In the genomic region with DNA sequence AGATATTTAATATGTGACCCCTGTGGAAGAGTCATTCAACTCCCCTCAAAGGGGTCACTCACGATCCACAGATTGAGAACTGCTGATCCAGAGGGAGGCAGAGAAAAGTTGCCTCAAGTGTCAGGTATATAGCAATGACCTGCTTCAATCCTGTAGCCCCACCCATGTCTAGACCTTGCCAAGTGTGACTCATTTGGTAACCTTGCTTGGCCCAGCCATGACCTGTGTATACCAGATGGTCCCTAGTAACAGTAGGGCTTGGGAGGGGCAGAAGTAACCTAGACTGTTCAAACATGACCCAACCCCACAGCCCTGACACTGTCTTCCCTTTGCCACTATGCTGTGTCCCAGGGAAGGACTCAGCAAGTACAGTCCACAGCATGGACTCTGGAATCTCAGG, we compare ENCODE assay signal across 13 mouse cellular contexts. TPM values are rescaled to one million over a fixed set of nuclear protein-coding genes. Genes with fewer than 3 reads are reported as not detected.
DNase-seq lines count a peak whose midpoint lies in the region; ATAC-seq and TF ChIP-seq lines count a peak whose summit lies in the region.
"Had no signal": no experiment of that assay in that cellular context is flagged by ENCODE, and none has a peak within 500 bp of the region (broad histone marks: within the 10 kb centered on the region; RNA-seq: fewer than 3 reads in every experiment).

No protein-coding gene starts in this region.

- H3K9me3 ChIP-seq in heart, embryonic 14.5 days (ENCODE audit: control insufficient read depth, low read length) = no peaks in the 10 kb centered on the region
- no peaks in the 10 kb centered on the region for H3K9me3 ChIP-seq in liver, embryonic 14.5 days (ENCODE audit: control insufficient read depth, low read length)
- H3K9me3 ChIP-seq: forebrain, embryonic 12.5 days; limb, embryonic 15.5 days had no signal

- H3K36me3 ChIP-seq in heart, embryonic 14.5 days (ENCODE audit: control insufficient read depth, insufficient read depth, low read length) = no peaks in the 10 kb centered on the region
- no peaks in the 10 kb centered on the region for H3K36me3 ChIP-seq in liver, embryonic 14.5 days (replicated peaks; ENCODE audit: control insufficient read depth, insufficient read depth, low read depth)
- H3K36me3 ChIP-seq: forebrain, embryonic 12.5 days; limb, embryonic 15.5 days had no signal

- TF ChIP-seq CTCF in liver, embryonic 14.5 days (IDR thresholded peaks at IDR 0.05; ENCODE audit: low read depth) = no peak

- WGBS in heart, embryonic 14.5 days = 90% methylated on average over 1 of the region's 1 CpGs
- 76% methylated on average over 1 of the region's 1 CpGs for WGBS in liver, embryonic 14.5 days (ENCODE audit: insufficient replicate concordance)

- no peak overlapping the region for H3K27ac ChIP-seq in heart, embryonic 14.5 days (replicated peaks in 1 of 2; ENCODE audit: control insufficient read depth in 1 of 2, insufficient read depth in 1 of 2, low read depth in 2 of 2, low read length in 2 of 2)
- no peak overlapping the region for H3K27ac ChIP-seq in liver, embryonic 14.5 days
- H3K27ac ChIP-seq: forebrain, embryonic 12.5 days; limb, embryonic 15.5 days had no signal

- H3K4me1 ChIP-seq in heart, embryonic 14.5 days (ENCODE audit: control insufficient read depth in 2 of 2, insufficient read depth in 2 of 2, low read length in 2 of 2) = 0 out of 4 replicates have a peak, but pooled peaks cover 0 to 2% of the 10 kb centered on the region in 2 experiments
- H3K4me1 ChIP-seq in liver, embryonic 14.5 days (replicated peaks; ENCODE audit: control insufficient read depth in 2 of 2, insufficient read depth in 2 of 2, low read length in 1 of 2) = peaks cover 0 to 12% of the 10 kb centered on the region in 2 experiments; a peak in 3 of 4 replicates
- H3K4me1 ChIP-seq: forebrain, embryonic 12.5 days; limb, embryonic 15.5 days had no signal

- no peaks in the 10 kb centered on the region for H3K27me3 ChIP-seq in heart, embryonic 14.5 days (ENCODE audit: control insufficient read depth, insufficient read depth, low read length)
- H3K27me3 ChIP-seq in liver, embryonic 14.5 days (ENCODE audit: control insufficient read depth, insufficient read depth, low read length) = no peaks in the 10 kb centered on the region
- H3K27me3 ChIP-seq: limb, embryonic 15.5 days had no signal

- no peak for TF ChIP-seq EP300 in liver, embryonic 14.5 days (IDR thresholded peaks at IDR 0.05; ENCODE audit: low read depth)

- H3K4me2 ChIP-seq in heart, embryonic 14.5 days (ENCODE audit: low read length) = no peak overlapping the region
- no peak overlapping the region for H3K4me2 ChIP-seq in liver, embryonic 14.5 days (ENCODE audit: low read depth)
- H3K4me2 ChIP-seq: forebrain, embryonic 12.5 days; limb, embryonic 15.5 days had no signal

- H3K9ac ChIP-seq in heart, embryonic 14.5 days (ENCODE audit: low read length) = no peak overlapping the region
- H3K9ac ChIP-seq in liver, embryonic 14.5 days (replicated peaks) = no peak overlapping the region
- H3K9ac ChIP-seq: forebrain, embryonic 12.5 days; limb, embryonic 15.5 days had no signal

- no peak for DNase-seq in heart, adult 9 months (ENCODE audit: low spot score in 2 of 2)
- DNase-seq in 3134 (ENCODE audit: extremely low read depth, insufficient read length, low spot score) = peak; percentile 63
- DNase-seq in adrenal gland, postnatal 10 days = peak; percentile 53
- DNase-seq in liver, embryonic 14.5 days (ENCODE audit: low read depth in 3 of 3, low spot score in 3 of 3) = no peak
- DNase-seq in frontal cortex, postnatal 10 days (ENCODE audit: low spot score in 2 of 2) = no peak
- no peak for DNase-seq in testis, postnatal 14 days (ENCODE audit: low spot score)
- DNase-seq in embryo, embryonic 10 days (ENCODE audit: low spot score) = no peak
- DNase-seq: embryo, embryonic 11 days; kidney, adult 11 months had no signal

- no peak overlapping the region for H3K4me3 ChIP-seq in heart, embryonic 14.5 days (ENCODE audit: control insufficient read depth in 1 of 2, insufficient read depth in 1 of 2, low read depth in 1 of 2, low read length in 2 of 2)
- H3K4me3 ChIP-seq in liver, embryonic 14.5 days (ENCODE audit: insufficient read depth in 1 of 2, low read depth in 2 of 2, low read length in 2 of 2) = no peak overlapping the region
- H3K4me3 ChIP-seq: forebrain, embryonic 12.5 days; limb, embryonic 15.5 days had no signal

- peak; percentile 54; the same call in 1 of the 2 replicates for ATAC-seq in heart, embryonic 14.5 days (ENCODE audit: insufficient number of reproducible peaks, insufficient read depth, low FRiP score, low read depth)
- ATAC-seq in liver, embryonic 14.5 days (ENCODE audit: insufficient read depth) = 0 out of 2 replicates have a peak, but pooled peaks have one; percentile 41
- ATAC-seq: CD4-positive, CD25-positive, alpha-beta regulatory T cell, adult 4 months had no signal

RNA-seq across cellular contexts. Expression of gene Ube2f, which starts 9.4 kb away (rescaled TPM):
- polyA plus RNA-seq in heart, embryonic 14.5 days (2014; fragmentation: Nextera tagmentation; extraction: Ambion mirVana) = 63.5 and 67.6 TPM in 2 replicates
- total RNA-seq in adrenal gland, postnatal 10 days (2021) = 10 to 100 TPM; 59.2 to 61.7 TPM
- polyA plus RNA-seq in liver, embryonic 14.5 days (2012; rRNA removed) = 31.0 and 41.1 TPM in 2 replicates
- 58.3 and 61.1 TPM in 2 replicates for polyA plus RNA-seq in liver, embryonic 14.5 days (2014; fragmentation: Nextera tagmentation; extraction: Ambion mirVana)

RNA-seq across cellular contexts. Expression of gene Scly, which starts 57.5 kb away (rescaled TPM):
- polyA plus RNA-seq in heart, embryonic 14.5 days (2014; fragmentation: Nextera tagmentation; extraction: Ambion mirVana) = 10.6 and 12.1 TPM in 2 replicates
- total RNA-seq in adrenal gland, postnatal 10 days (2021) = 10 to 100 TPM; 22.8 to 23.4 TPM
- 20.7 and 21.0 TPM in 2 replicates for polyA plus RNA-seq in liver, embryonic 14.5 days (2012; rRNA removed)
- 21.0 and 22.6 TPM in 2 replicates for polyA plus RNA-seq in liver, embryonic 14.5 days (2014; fragmentation: Nextera tagmentation; extraction: Ambion mirVana)

Comparison
In these comparisons a context has a peak if more than half of its experiments do, and no peak if none do; other contexts are left out.
1. DNase-seq: peak in 3134 (single experiment) and adrenal gland, postnatal 10 days (single experiment); none in heart, adult 9 months (0 of 2), liver, embryonic 14.5 days (0 of 3), frontal cortex, postnatal 10 days (0 of 2), testis, postnatal 14 days (single experiment) and embryo, embryonic 10 days (single experiment).